Mouse (Mus musculus) heart, adult 2 months (tissue): ENCODE data around the gene Herc6. TPM values are rescaled to one million over a fixed set of nuclear protein-coding genes. Genes with fewer than 3 reads are reported as not detected.
"Not testable (repeated sequence)": the region's sequence is repeated elsewhere in the genome, so short reads cannot be mapped to it uniquely, and the experiment has no call there.

Experiments
- DNase-seq, 2 experiments: peaks; one replicate each; pipeline ENCODE4 v3.0.0; 2021
- H3K27ac ChIP-seq: fragments of 200-600 bp; 2 replicates; pipeline ENCODE4 v1.8.1; 2022
- H3K27me3 ChIP-seq: fragments of 200-500 bp; 2 replicates; pipeline ENCODE4 v1.6.1; 2012; ENCODE audit warnings: mild to moderate bottlenecking, low read length, inconsistent platforms, mixed read lengths; ENCODE audit not compliant: control insufficient read depth, insufficient read depth
- H3K36me3 ChIP-seq: fragments of 200-500 bp; 2 replicates; pipeline ENCODE4 v1.6.1; 2012; ENCODE audit warnings: low read length, inconsistent platforms; ENCODE audit not compliant: control insufficient read depth, insufficient read depth
- H3K4me1 ChIP-seq: fragments of 200-500 bp; 2 replicates; pipeline ENCODE4 v1.6.1; 2011; ENCODE audit warnings: low read length; ENCODE audit not compliant: control insufficient read depth, insufficient read depth
- H3K4me3 ChIP-seq: fragments of 200-600 bp; 2 replicates; pipeline ENCODE4 v1.8.1; 2022
- H3K79me2 ChIP-seq: fragments of 200-500 bp; replicated peaks from 2 replicates; pipeline ENCODE4 v1.6.1; 2012; ENCODE audit warnings: mild to moderate bottlenecking, inconsistent platforms, low read length, moderate library complexity, mixed read lengths; ENCODE audit not compliant: control insufficient read depth, insufficient read depth
- H3K9ac ChIP-seq: fragments of 200-500 bp; 2 replicates; pipeline ENCODE4 v1.6.1; 2012; ENCODE audit warnings: low read depth, mild to moderate bottlenecking, control low read depth, inconsistent platforms, low read length, mixed read lengths
- CTCF ChIP-seq: fragments of 200-600 bp; IDR thresholded peaks from 2 replicates; pipeline ENCODE4 v1.8.1; 2022; ENCODE audit warnings: antibody characterized with exemption, mild to moderate bottlenecking, moderate library complexity
- EP300 ChIP-seq: fragments of 200-500 bp; IDR thresholded peaks from 2 replicates; pipeline ENCODE4 v1.6.1; 2011; ENCODE audit warnings: low read depth, low read length, control low read depth; ENCODE audit not compliant: insufficient read depth
- POLR2A ChIP-seq: fragments of 200-500 bp; IDR thresholded peaks from 2 replicates; pipeline ENCODE4 v1.6.1; 2011; ENCODE audit warnings: mild to moderate bottlenecking, low read depth, low read length, control low read depth; ENCODE audit not compliant: insufficient read depth
- WGBS: fragments of 180-500 bp; shearing (Covaris S2); methylation state at CpG from one replicate; pipeline ENCODE4 v1.1.7; 2018; 5-methylcytosine and 5-hydroxymethylcytosine counted together
- intact Hi-C: fragments of 180-260 bp; cut with DNase I; formaldehyde crosslinking; loops from one replicate; pipeline ENCODE4 v1.15.1; 2025
- polyA plus RNA-seq: library from polyadenylated mRNA; depleted of rRNA; stranded (reverse); fragments of >200 nt; gene quantifications from 2 replicates; pipeline ENCODE4 v1.2.3, GENCODE M21; 2012
- total RNA-seq, 2 experiments: library from RNA; stranded (reverse); gene quantifications; 2 replicates each; pipeline ENCODE4 v1.2.3; 2021

Herc6 gene
- total and polyA plus RNA-seq, 3 experiments, result 2.6 to 3.8 (median 3.4) TPM

GRCm38 (mm10) chr6:57540950-57541498, 39.8 kb upstream of the Herc6 start:
- peaks cover 2% of the 10 kb centered on the region; the same call in 1 of the 2 replicates for H3K36me3 ChIP-seq
- no peak for TF ChIP-seq CTCF
- TF ChIP-seq POLR2A, result no peak
- TF ChIP-seq EP300, result no peak
- no peak for DNase-seq
- H3K4me1 ChIP-seq, result no peaks in the 10 kb centered on the region; the same call in none of the 2 replicates
- 85% methylated on average over 5 of the region's 5 CpGs for WGBS
- no peak overlapping the region for H3K9ac ChIP-seq
- no peaks in the 10 kb centered on the region for H3K79me2 ChIP-seq
- intact Hi-C loops, result no loop called here
- no peak overlapping the region for H3K4me3 ChIP-seq
- H3K27me3 ChIP-seq, result no peaks in the 10 kb centered on the region
- no peak overlapping the region for H3K27ac ChIP-seq

GRCm38 (mm10) chr6:57541737-57542335, 39.0 kb upstream of the Herc6 start:
- H3K4me3 ChIP-seq, result no peak overlapping the region
- DNase-seq, result no peak
- no peaks in the 10 kb centered on the region for H3K79me2 ChIP-seq
- intact Hi-C loops, result no loop called here
- 57% methylated on average over 1 of the region's 1 CpGs for WGBS
- no peaks in the 10 kb centered on the region for H3K27me3 ChIP-seq
- H3K9ac ChIP-seq, result no peak overlapping the region
- TF ChIP-seq POLR2A, result no peak
- no peak for TF ChIP-seq CTCF
- TF ChIP-seq EP300, result no peak
- H3K4me1 ChIP-seq, result no peaks in the 10 kb centered on the region; the same call in none of the 2 replicates
- H3K27ac ChIP-seq, result no peak overlapping the region
- peaks cover 2% of the 10 kb centered on the region; the same call in 1 of the 2 replicates for H3K36me3 ChIP-seq

GRCm38 (mm10) chr6:57543591-57543990, 37.2 kb upstream of the Herc6 start:
- not testable (repeated sequence) for H3K9ac ChIP-seq
- peak overlapping the region; percentile 93 for H3K27ac ChIP-seq

GRCm38 (mm10) chr6:57544866-57545265, 35.9 kb upstream of the Herc6 start:
- Histone ChIP-seq H3K27ac (peak overlapping the region; percentile 93), H3K9ac (no peak overlapping the region), H3K4me3 (no peak overlapping the region), H3K36me3 (peaks cover 2% of the 10 kb centered on the region; the same call in 1 of the 2 replicates), H3K79me2 (no peaks in the 10 kb centered on the region), H3K4me1 (no peaks in the 10 kb centered on the region; the same call in none of the 2 replicates), H3K27me3 (no peaks in the 10 kb centered on the region)
- 43% methylated on average over 2 of the region's 2 CpGs for WGBS
- TF ChIP-seq CTCF (no peak), POLR2A (no peak), EP300 (no peak)
- DNase-seq, result peak in 1 of 2 experiments; percentile 64
- intact Hi-C loops, result no loop called here

More at GRCm38 (mm10) chr6:57543591-57543990, 37.2 kb upstream of the Herc6 start:
- DNase-seq, result peak in 1 of 2 experiments; percentile 56
- H3K27me3 ChIP-seq, H3K4me1 ChIP-seq, H3K79me2 ChIP-seq, intact Hi-C loops, H3K36me3 ChIP-seq, H3K4me3 ChIP-seq: not testable (repeated sequence)
- TF ChIP-seq EP300, result 0 out of 2 replicates have a peak, but pooled peaks have one; percentile 48

GRCm38 (mm10) chr6:57551211-57551796, 29.5 kb upstream of the Herc6 start:
- DNase-seq, result no peak
- Histone ChIP-seq H3K27me3 (no peaks in the 10 kb centered on the region), H3K79me2 (no peaks in the 10 kb centered on the region), H3K36me3 (no peaks in the 10 kb centered on the region), H3K27ac (no peak overlapping the region), H3K4me1 (no peaks in the 10 kb centered on the region), H3K4me3 (no peak overlapping the region), H3K9ac (no peak overlapping the region)
- 67% methylated on average over 3 of the region's 3 CpGs for WGBS
- intact Hi-C loops, result no loop called here
- TF ChIP-seq CTCF, result no peak
- TF ChIP-seq EP300, result no peak
- TF ChIP-seq POLR2A, result no peak

GRCm38 (mm10) chr6:57557796-57558317, 22.9 kb upstream of the Herc6 start:
- Histone ChIP-seq H3K27ac (no peak overlapping the region), H3K79me2 (no peaks in the 10 kb centered on the region), H3K4me3 (no peak overlapping the region), H3K4me1 (no peaks in the 10 kb centered on the region), H3K9ac (no peak overlapping the region), H3K36me3 (no peaks in the 10 kb centered on the region), H3K27me3 (no peaks in the 10 kb centered on the region)
- intact Hi-C loops, result no loop called here
- no peak for DNase-seq
- TF ChIP-seq EP300, result no peak
- 66% methylated on average over 4 of the region's 4 CpGs for WGBS
